Mouse (Mus musculus) heart, adult 2 months (tissue): ENCODE measurements around the gene Ell3.
A peak's percentile ranks its signal among the peaks of the same experiment; 100 is the strongest.

Source experiments
- CTCF ChIP-seq: fragments of 200-600 bp; IDR thresholded peaks from 2 replicates; pipeline ENCODE4 v1.8.1; 2022; ENCODE audit warnings: antibody characterized with exemption, mild to moderate bottlenecking, moderate library complexity
- POLR2A ChIP-seq: fragments of 200-500 bp; IDR thresholded peaks from 2 replicates; pipeline ENCODE4 v1.6.1; 2011; ENCODE audit warnings: mild to moderate bottlenecking, low read depth, low read length, control low read depth; ENCODE audit not compliant: insufficient read depth

- peak; percentile 61 for TF ChIP-seq CTCF
- no peak for TF ChIP-seq POLR2A
Measured at GRCm38 (mm10) chr2:121448136-121448535, 4.1 kb upstream of the Ell3 start.
